In genomic region chr1:58972851-58973365, GRCm38 (mm10) we compare ENCODE assay signal across 8 mouse cellular contexts. TPM values are rescaled to one million over a fixed set of nuclear protein-coding genes. Genes with fewer than 3 reads are reported as not detected.
A peak's percentile ranks its signal among the peaks of the same experiment; 100 is the strongest.
DNase-seq lines count a peak whose midpoint lies in the region; ATAC-seq lines count a peak whose summit lies in the region.

No protein-coding gene starts in this region.

- H3K9ac ChIP-seq in limb, embryonic 13.5 days, result peak overlapping the region; percentile 91
- H3K9ac ChIP-seq in stomach, embryonic 16.5 days (ENCODE audit: low read length), result peak overlapping the region; percentile 86

- H3K36me3 ChIP-seq in limb, embryonic 13.5 days, result no peaks in the 10 kb centered on the region
- no peaks in the 10 kb centered on the region for H3K36me3 ChIP-seq in stomach, embryonic 16.5 days (ENCODE audit: control insufficient read depth, insufficient read depth, low read length)

- no peaks in the 10 kb centered on the region for H3K9me3 ChIP-seq in limb, embryonic 13.5 days
- no peaks in the 10 kb centered on the region for H3K9me3 ChIP-seq in stomach, embryonic 16.5 days (replicated peaks; ENCODE audit: control insufficient read depth, low read length)

- no peaks in the 10 kb centered on the region for H3K27me3 ChIP-seq in limb, embryonic 13.5 days
- no peaks in the 10 kb centered on the region for H3K27me3 ChIP-seq in stomach, embryonic 16.5 days (ENCODE audit: control insufficient read depth, insufficient read depth, low read length)

- H3K4me3 ChIP-seq in limb, embryonic 13.5 days, result peak overlapping the region; percentile 87
- peak overlapping the region; percentile 97 for H3K4me3 ChIP-seq in stomach, embryonic 16.5 days (replicated peaks; ENCODE audit: low read length)

- peaks cover 25% of the 10 kb centered on the region for H3K4me1 ChIP-seq in limb, embryonic 13.5 days
- H3K4me1 ChIP-seq in stomach, embryonic 16.5 days (ENCODE audit: control insufficient read depth, insufficient read depth, low read length), result peaks cover 23% of the 10 kb centered on the region

- ATAC-seq in limb, embryonic 13.5 days (ENCODE audit: low FRiP score, low read depth), result peak; percentile 12; the same call in 1 of the 2 replicates
- peak; percentile 14 for ATAC-seq in stomach, embryonic 16.5 days (ENCODE audit: insufficient read depth, low FRiP score)

- under 1% methylated on average over 28 of the region's 28 CpGs for WGBS in limb, embryonic 13.5 days
- under 1% methylated on average over 28 of the region's 28 CpGs for WGBS in stomach, embryonic 16.5 days

- H3K4me2 ChIP-seq in limb, embryonic 13.5 days (replicated peaks), result peak overlapping the region; percentile 78
- H3K4me2 ChIP-seq in stomach, embryonic 16.5 days (ENCODE audit: low read depth, low read length), result peak overlapping the region; percentile 62

- DNase-seq in cerebellum, adult 11-12 months, result peak; percentile 82
- no peak for DNase-seq in cerebellum, postnatal 4 days (ENCODE audit: low spot score in 2 of 2)
- DNase-seq in retina, postnatal 7 days (ENCODE audit: low read depth, low spot score), result peak; percentile 67
- no peak for DNase-seq in retina, embryonic 14.5 days (ENCODE audit: low spot score)
- no peak for DNase-seq in thymus, postnatal 36 days
- no peak for DNase-seq in layer of hippocampus, postnatal 10 days (ENCODE audit: low spot score in 2 of 2)

- peak overlapping the region; percentile 52; the same call in 1 of the 2 replicates for H3K27ac ChIP-seq in limb, embryonic 13.5 days
- H3K27ac ChIP-seq in stomach, embryonic 16.5 days (ENCODE audit: low read length), result peak overlapping the region; percentile 70

RNA-seq across cellular contexts. Expression of gene Trak2, which starts 0.3 kb away (rescaled TPM):
- polyA plus RNA-seq in limb, embryonic 13.5 days (2015; fragmentation: Nextera tagmentation; extraction: Ambion mirVana), result 11.0 and 11.2 TPM in 2 replicates
- 17.5 and 17.6 TPM in 2 replicates for polyA plus RNA-seq in stomach, embryonic 16.5 days (2015; fragmentation: Nextera tagmentation; extraction: Ambion mirVana)
- total RNA-seq in layer of hippocampus, postnatal 10 days (2021), result 100 to 1,000 TPM; 138 to 144 TPM

RNA-seq across cellular contexts. Expression of gene Stradb, which starts 0.4 kb away (rescaled TPM):
- 27.3 and 29.0 TPM in 2 replicates for polyA plus RNA-seq in limb, embryonic 13.5 days (2015; fragmentation: Nextera tagmentation; extraction: Ambion mirVana)
- polyA plus RNA-seq in stomach, embryonic 16.5 days (2015; fragmentation: Nextera tagmentation; extraction: Ambion mirVana), result 23.3 and 26.6 TPM in 2 replicates
- total RNA-seq in layer of hippocampus, postnatal 10 days (2021), result 10 to 100 TPM; 59.5 to 65.8 TPM

Comparison
In these comparisons a context has a peak if more than half of its experiments do, and no peak if none do; other contexts are left out.
1. DNase-seq: peak in cerebellum, adult 11-12 months (single experiment) and retina, postnatal 7 days (single experiment); none in cerebellum, postnatal 4 days (0 of 2), retina, embryonic 14.5 days (single experiment), thymus, postnatal 36 days (0 of 2) and layer of hippocampus, postnatal 10 days (0 of 2).